Mouse (Mus musculus): ENCODE data around the gene Vwa2.

GRCm38 (mm10) chr19:56913761-56914160 lies 39.7 kb downstream of the Vwa2 start:
- no peak for TF ChIP-seq CTCF (IDR thresholded peaks at IDR 0.05; ENCODE audit: low read depth, low read length)
- no peak for TF ChIP-seq POLR2A (IDR thresholded peaks at IDR 0.05; ENCODE audit: insufficient read depth, low read length)
